Mouse (Mus musculus) 3134 (cell line): ENCODE data around the gene Gm20671.
"Not testable (repeated sequence)": the region's sequence is repeated elsewhere in the genome, so short reads cannot be mapped to it uniquely, and the experiment has no call there.

ENCODE experiments used
- DNase-seq: peaks from one replicate; pipeline ENCODE4 v3.0.0-alpha.2; 2011; ENCODE audit warnings: low spot score; ENCODE audit not compliant: insufficient read length; ENCODE audit errors: extremely low read depth

Gm20671 gene

GRCm38 (mm10) chr5:32827009-32827408 is at the start of gene Gm20671:
TSS of gene Gm20671 (minus strand) at chr5:32827109.
- no peak for DNase-seq

- no peak for DNase-seq
Observed at GRCm38 (mm10) chr5:32872346-32872745, 45.4 kb upstream of the Gm20671 start.

- no peak for DNase-seq
Observed at GRCm38 (mm10) chr5:32869389-32870024, 42.6 kb upstream of the Gm20671 start.

- peak; percentile 86 for DNase-seq
Observed at GRCm38 (mm10) chr5:32863253-32864228, 36.6 kb upstream of the Gm20671 start, which contains the start of gene Depdc5. TSS of gene Depdc5 (plus strand) at chr5:32863701.

GRCm38 (mm10) chr5:32862469-32863132 is 35.7 kb upstream of the Gm20671 start:
- peak; percentile 27 for DNase-seq

GRCm38 (mm10) chr5:32861082-32861481 is 34.2 kb upstream of the Gm20671 start:
- DNase-seq = no peak

GRCm38 (mm10) chr5:32857781-32858220 is 30.9 kb upstream of the Gm20671 start:
- no peak for DNase-seq

GRCm38 (mm10) chr5:32855274-32855673 is 28.4 kb upstream of the Gm20671 start:
- not testable (repeated sequence) for DNase-seq

GRCm38 (mm10) chr5:32854818-32855217 is 27.9 kb upstream of the Gm20671 start:
- no peak for DNase-seq

GRCm38 (mm10) chr5:32853731-32854507 is 27.0 kb upstream of the Gm20671 start, which contains the start of gene Prr14l:
TSS of gene Prr14l (minus strand) at chr5:32854256.
- peak; percentile 96 for DNase-seq

GRCm38 (mm10) chr5:32852026-32852425 is 25.1 kb upstream of the Gm20671 start:
- no peak for DNase-seq

GRCm38 (mm10) chr5:32849580-32849979 is 22.7 kb upstream of the Gm20671 start:
- DNase-seq = not testable (repeated sequence)

- DNase-seq = no peak
Observed at GRCm38 (mm10) chr5:32849178-32849577, 22.3 kb upstream of the Gm20671 start.

GRCm38 (mm10) chr5:32840029-32840428 is 13.1 kb upstream of the Gm20671 start:
- DNase-seq = no peak

- DNase-seq = no peak
Observed at GRCm38 (mm10) chr5:32836976-32837375, 10.1 kb upstream of the Gm20671 start.

- no peak for DNase-seq
Observed at GRCm38 (mm10) chr5:32834497-32834896, 7.6 kb upstream of the Gm20671 start.

GRCm38 (mm10) chr5:32830054-32830453 is 3.1 kb upstream of the Gm20671 start:
- no peak for DNase-seq

- not testable (repeated sequence) for DNase-seq
Observed at GRCm38 (mm10) chr5:32828766-32829165, 1.9 kb upstream of the Gm20671 start.

- DNase-seq = no peak
Observed at GRCm38 (mm10) chr5:32820471-32820870, 6.4 kb downstream of the Gm20671 start.

GRCm38 (mm10) chr5:32815396-32815795 is 11.5 kb downstream of the Gm20671 start:
- DNase-seq = no peak
